Mouse (Mus musculus): ENCODE data around the gene Bcr. TPM values are rescaled to one million over a fixed set of nuclear protein-coding genes. Genes with fewer than 3 reads are reported as not detected.

The Bcr gene
- polyA plus RNA-seq, 1 experiment from 2014 or later, result 7.5 TPM

GRCm38 (mm10) chr10:75058761-75059395 is 1.5 kb upstream of the Bcr start:
- WGBS, result 40% methylated on average over 9 of the region's 9 CpGs
- Histone ChIP-seq H3K4me3 (no peak overlapping the region), H3K27me3 (no peaks in the 10 kb centered on the region), H3K36me3 (no peaks in the 10 kb centered on the region), H3K4me1 (peaks cover 41% of the 10 kb centered on the region), H3K9me3 (no peaks in the 10 kb centered on the region), H3K9ac (no peak overlapping the region), H3K4me2 (no peak overlapping the region), H3K27ac (no peak overlapping the region)
- no peak for ATAC-seq (ENCODE audit: insufficient number of reproducible peaks, low FRiP score, low TSS enrichment, low read depth)

GRCm38 (mm10) chr10:75059396-75059795 is 996 bp upstream of the Bcr start:
- Histone ChIP-seq H3K27me3 (no peaks in the 10 kb centered on the region), H3K4me1 (peaks cover 42% of the 10 kb centered on the region), H3K4me2 (peak overlapping the region; percentile 87), H3K36me3 (no peaks in the 10 kb centered on the region), H3K27ac (no peak overlapping the region), H3K9ac (no peak overlapping the region), H3K9me3 (no peaks in the 10 kb centered on the region), H3K4me3 (no peak overlapping the region)
- WGBS, result 2% methylated on average over 11 of the region's 11 CpGs
- ATAC-seq (ENCODE audit: insufficient number of reproducible peaks, low FRiP score, low TSS enrichment, low read depth), result no peak

GRCm38 (mm10) chr10:75060843-75061235 is 447 bp downstream of the Bcr start:
- H3K27me3 ChIP-seq, result no peaks in the 10 kb centered on the region
- peak overlapping the region; percentile 69 for H3K27ac ChIP-seq
- H3K4me1 ChIP-seq, result peaks cover 49% of the 10 kb centered on the region
- peak overlapping the region; percentile 63 for H3K9ac ChIP-seq
- H3K4me3 ChIP-seq, result peak overlapping the region; percentile 88
- H3K36me3 ChIP-seq, result peaks cover 3% of the 10 kb centered on the region; the same call in 1 of the 2 replicates
- peak overlapping the region; percentile 87 for H3K4me2 ChIP-seq
- no peak for ATAC-seq (ENCODE audit: insufficient number of reproducible peaks, low FRiP score, low TSS enrichment, low read depth)
- no peaks in the 10 kb centered on the region for H3K9me3 ChIP-seq
- 0% methylated on average over 37 of the region's 48 CpGs for WGBS

GRCm38 (mm10) chr10:75061341-75062188 is 1.2 kb downstream of the Bcr start:
- Histone ChIP-seq H3K4me3 (peak overlapping the region; percentile 88), H3K9me3 (no peaks in the 10 kb centered on the region), H3K4me1 (peaks cover 49% of the 10 kb centered on the region), H3K27me3 (no peaks in the 10 kb centered on the region), H3K27ac (0 out of 2 replicates have a peak overlapping the region, but pooled peaks have one; percentile 69), H3K4me2 (peak overlapping the region; percentile 87), H3K9ac (peak overlapping the region; percentile 63), H3K36me3 (peaks cover 5% of the 10 kb centered on the region; the same call in 1 of the 2 replicates)
- no peak for ATAC-seq (ENCODE audit: insufficient number of reproducible peaks, low FRiP score, low TSS enrichment, low read depth)
- WGBS, result 2% methylated on average over 71 of the region's 71 CpGs

- H3K27me3 ChIP-seq, result no peaks in the 10 kb centered on the region
- H3K9ac ChIP-seq, result peak overlapping the region; percentile 29
- ATAC-seq (ENCODE audit: insufficient number of reproducible peaks, low FRiP score, low TSS enrichment, low read depth), result no peak
- peak overlapping the region; percentile 87 for H3K4me2 ChIP-seq
- 12% methylated on average over 6 of the region's 6 CpGs for WGBS
- peak overlapping the region; percentile 88 for H3K4me3 ChIP-seq
- H3K27ac ChIP-seq, result no peak overlapping the region
- no peaks in the 10 kb centered on the region for H3K9me3 ChIP-seq
- H3K36me3 ChIP-seq, result peaks cover 5% of the 10 kb centered on the region; the same call in 1 of the 2 replicates
- H3K4me1 ChIP-seq, result peaks cover 49% of the 10 kb centered on the region
Observed at GRCm38 (mm10) chr10:75062189-75062561, 1.8 kb downstream of the Bcr start.

GRCm38 (mm10) chr10:75062621-75063020 is 2.2 kb downstream of the Bcr start:
- 36% methylated on average over 6 of the region's 6 CpGs for WGBS
- Histone ChIP-seq H3K36me3 (peaks cover 5% of the 10 kb centered on the region; the same call in 1 of the 2 replicates), H3K9me3 (no peaks in the 10 kb centered on the region), H3K4me1 (peaks cover 53% of the 10 kb centered on the region), H3K9ac (no peak overlapping the region), H3K4me3 (peak overlapping the region; percentile 88), H3K27me3 (no peaks in the 10 kb centered on the region), H3K27ac (no peak overlapping the region), H3K4me2 (peak overlapping the region; percentile 87)
- no peak for ATAC-seq (ENCODE audit: insufficient number of reproducible peaks, low FRiP score, low TSS enrichment, low read depth)

- H3K9ac ChIP-seq, result no peak overlapping the region
- peaks cover 59% of the 10 kb centered on the region for H3K4me1 ChIP-seq
- H3K4me3 ChIP-seq, result peak overlapping the region; percentile 88
- H3K27me3 ChIP-seq, result no peaks in the 10 kb centered on the region
- H3K4me2 ChIP-seq, result peak overlapping the region; percentile 87
- WGBS, result 58% methylated on average over 12 of the region's 12 CpGs
- H3K9me3 ChIP-seq, result no peaks in the 10 kb centered on the region
- ATAC-seq (ENCODE audit: insufficient number of reproducible peaks, low FRiP score, low TSS enrichment, low read depth), result no peak
- H3K36me3 ChIP-seq, result peaks cover 5% of the 10 kb centered on the region; the same call in 1 of the 2 replicates
- no peak overlapping the region for H3K27ac ChIP-seq
Observed at GRCm38 (mm10) chr10:75063301-75063965, 3.0 kb downstream of the Bcr start.

GRCm38 (mm10) chr10:75065691-75066090 is 5.3 kb downstream of the Bcr start:
- Histone ChIP-seq H3K36me3 (peaks cover 5% of the 10 kb centered on the region; the same call in 1 of the 2 replicates), H3K4me3 (no peak overlapping the region), H3K4me2 (no peak overlapping the region), H3K4me1 (peaks cover 56% of the 10 kb centered on the region), H3K9me3 (no peaks in the 10 kb centered on the region), H3K27ac (no peak overlapping the region), H3K9ac (no peak overlapping the region), H3K27me3 (no peaks in the 10 kb centered on the region)
- WGBS, result 74% methylated on average over 6 of the region's 6 CpGs
- no peak for ATAC-seq (ENCODE audit: insufficient number of reproducible peaks, low FRiP score, low TSS enrichment, low read depth)

GRCm38 (mm10) chr10:75067446-75067845 is 7.1 kb downstream of the Bcr start:
- Histone ChIP-seq H3K27ac (no peak overlapping the region), H3K36me3 (peaks cover 5% of the 10 kb centered on the region; the same call in 1 of the 2 replicates), H3K9ac (no peak overlapping the region), H3K27me3 (no peaks in the 10 kb centered on the region), H3K4me2 (no peak overlapping the region), H3K9me3 (no peaks in the 10 kb centered on the region), H3K4me1 (peaks cover 41% of the 10 kb centered on the region), H3K4me3 (no peak overlapping the region)
- no peak for ATAC-seq (ENCODE audit: insufficient number of reproducible peaks, low FRiP score, low TSS enrichment, low read depth)

- no peak overlapping the region for H3K27ac ChIP-seq
- no peak overlapping the region for H3K9ac ChIP-seq
- H3K4me1 ChIP-seq, result peaks cover 35% of the 10 kb centered on the region
- H3K27me3 ChIP-seq, result no peaks in the 10 kb centered on the region
- 39% methylated on average over 2 of the region's 2 CpGs for WGBS
- H3K4me2 ChIP-seq, result no peak overlapping the region
- H3K9me3 ChIP-seq, result no peaks in the 10 kb centered on the region
- no peak overlapping the region for H3K4me3 ChIP-seq
- H3K36me3 ChIP-seq, result peaks cover 5% of the 10 kb centered on the region; the same call in 1 of the 2 replicates
- no peak for ATAC-seq (ENCODE audit: insufficient number of reproducible peaks, low FRiP score, low TSS enrichment, low read depth)
Observed at GRCm38 (mm10) chr10:75068086-75068485, 7.7 kb downstream of the Bcr start.

- Histone ChIP-seq H3K9ac (no peak overlapping the region), H3K27ac (no peak overlapping the region), H3K36me3 (peaks cover 5% of the 10 kb centered on the region; the same call in 1 of the 2 replicates), H3K4me3 (no peak overlapping the region), H3K27me3 (no peaks in the 10 kb centered on the region), H3K9me3 (no peaks in the 10 kb centered on the region), H3K4me2 (no peak overlapping the region), H3K4me1 (peaks cover 28% of the 10 kb centered on the region)
- no peak for ATAC-seq (ENCODE audit: insufficient number of reproducible peaks, low FRiP score, low TSS enrichment, low read depth)
- 47% methylated on average over 12 of the region's 12 CpGs for WGBS
Observed at GRCm38 (mm10) chr10:75068624-75069328, 8.4 kb downstream of the Bcr start.

Measured in limb, embryonic 15.5 days (tissue).